Mouse (Mus musculus) G1E (cell line): Measurements from ENCODE around the gene Lipi. TPM values are rescaled to one million over a fixed set of nuclear protein-coding genes. Genes with fewer than 3 reads are reported as not detected.

Experiments used
- ATAC-seq: 2 replicates; pipeline ENCODE4 v1.8.0; 2016; ENCODE audit warnings: mild to moderate bottlenecking; ENCODE audit not compliant: insufficient number of reproducible peaks, poor library complexity, low FRiP score, severe bottlenecking; ENCODE audit errors: extremely low read depth
- DNase-seq: peaks from one replicate; pipeline ENCODE4 v3.0.0; 2012; ENCODE audit warnings: low spot score
- H3K27me3 ChIP-seq: 2 replicates; pipeline ENCODE4 v1.6.1; 2012; ENCODE audit warnings: mild to moderate bottlenecking, low read length, inconsistent platforms; ENCODE audit not compliant: insufficient read depth
- H3K36me3 ChIP-seq: replicated peaks from 2 replicates; pipeline ENCODE3; 2012; ENCODE audit warnings: mild to moderate bottlenecking, inconsistent platforms
- H3K4me1 ChIP-seq: 2 replicates; pipeline ENCODE4 v1.6.1; 2012; ENCODE audit warnings: low read depth, low read length, inconsistent platforms, mixed read lengths; ENCODE audit not compliant: insufficient read depth
- H3K4me3 ChIP-seq: 2 replicates; pipeline ENCODE4 v1.5.1; 2012; ENCODE audit warnings: low read depth, mild to moderate bottlenecking, inconsistent platforms, low read length, moderate library complexity, mixed read lengths
- H3K9me3 ChIP-seq: replicated peaks from 2 replicates; pipeline ENCODE4 v1.6.1; 2012; ENCODE audit warnings: inconsistent platforms
- CTCF ChIP-seq: IDR thresholded peaks from 2 replicates; pipeline ENCODE4 v1.5.1; 2012; ENCODE audit warnings: low read depth, low read length, inconsistent platforms, mixed read lengths
- GATA1 ChIP-seq: IDR thresholded peaks from 2 replicates; pipeline ENCODE4 v1.6.1; 2012; ENCODE audit warnings: borderline replicate concordance, low read length, inconsistent platforms, mixed read lengths
- GATA2 ChIP-seq: IDR thresholded peaks from 2 replicates; pipeline ENCODE4 v1.6.1; 2012; ENCODE audit warnings: low read depth, low read length, inconsistent platforms, borderline replicate concordance
- POLR2AphosphoS5 ChIP-seq: IDR thresholded peaks from 2 replicates; pipeline ENCODE4 v1.6.1; 2012; ENCODE audit warnings: low read depth, low read length, inconsistent platforms; ENCODE audit not compliant: insufficient replicate concordance
- TAL1 ChIP-seq: conservative IDR thresholded peaks from 2 replicates; pipeline ENCODE4 v1.6.1; 2012; ENCODE audit warnings: low read depth, low read length, inconsistent platforms, mixed read lengths
- polyA plus RNA-seq: library from polyadenylated mRNA; stranded (reverse); fragments of >175 nt; gene quantifications from 2 replicates; pipeline ENCODE4 v1.2.3, GENCODE M21; 2012
- total RNA-seq, 2 experiments: library from RNA; stranded (forward) in 1 of 2; stranded (reverse) in 1 of 2; fragments of 200-1000 nt in 1 of 2; fragments of >200 nt in 1 of 2; fragmentation: Nextera tagmentation in 1 of 2; gene quantifications; 2 replicates each; pipeline ENCODE4 v1.2.3; 2014 to 2017

Gene Lipi
- total and polyA plus RNA-seq, 3 experiments, result not detected

GRCm38 (mm10) chr16:75592671-75593500, 7.0 kb upstream of the Lipi start, which contains the start of gene Rbm11:
TSS of gene Rbm11 (plus strand) at chr16:75592844.
- Histone ChIP-seq H3K27me3 (no peaks in the 10 kb centered on the region; the same call in 1 of the 2 replicates), H3K4me1 (peaks cover 3% of the 10 kb centered on the region; the same call in 1 of the 2 replicates), H3K36me3 (no peaks in the 10 kb centered on the region), H3K4me3 (peak within 1 kb of the TSS; percentile 62; the same call in 1 of the 2 replicates), H3K9me3 (no peaks in the 10 kb centered on the region)
- peak; percentile 12 for DNase-seq
- no peak for TF ChIP-seq GATA2
- TF ChIP-seq TAL1, result no peak
- TF ChIP-seq GATA1, result no peak
- TF ChIP-seq POLR2AphosphoS5, result no peak
- no peak for TF ChIP-seq CTCF
- ATAC-seq, result 0 out of 2 replicates have a peak, but pooled peaks have one; percentile 26

DNA sequence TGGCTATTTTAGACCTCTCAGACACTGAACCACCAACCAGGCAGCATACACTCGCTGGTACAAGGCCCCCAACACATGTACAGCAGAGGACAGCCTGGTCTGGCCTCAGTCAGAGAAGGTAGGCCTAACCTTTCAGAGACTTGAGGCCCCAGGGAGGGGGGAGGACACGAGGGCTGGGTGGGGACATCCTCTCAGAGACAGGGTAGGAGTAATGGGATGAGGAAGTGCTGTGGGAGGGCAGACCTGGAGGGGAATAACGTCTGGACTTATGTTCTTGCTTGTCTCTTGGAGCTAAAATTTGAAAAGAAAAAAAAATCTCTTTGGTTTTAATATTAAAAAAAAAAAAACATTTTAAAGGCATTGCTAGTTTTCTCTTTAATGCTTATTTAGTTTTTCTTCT, 605 bp upstream of the Lipi start:
- DNase-seq (no peak), ATAC-seq (no peak)
- Histone ChIP-seq H3K36me3 (no peaks in the 10 kb centered on the region), H3K9me3 (no peaks in the 10 kb centered on the region), H3K27me3 (no peaks in the 10 kb centered on the region), H3K4me3 (no peak overlapping the region), H3K4me1 (no peaks in the 10 kb centered on the region)
- no peak for TF ChIP-seq POLR2AphosphoS5
- no peak for TF ChIP-seq GATA2
- no peak for TF ChIP-seq GATA1
- no peak for TF ChIP-seq TAL1
- no peak for TF ChIP-seq CTCF

GRCm38 (mm10) chr16:75582279-75582678, 3.6 kb downstream of the Lipi start:
- H3K4me1 ChIP-seq, result no peaks in the 10 kb centered on the region
- ATAC-seq, result no peak
- H3K9me3 ChIP-seq, result no peaks in the 10 kb centered on the region
- no peak overlapping the region for H3K4me3 ChIP-seq
- H3K36me3 ChIP-seq, result no peaks in the 10 kb centered on the region
- no peak for DNase-seq
- no peaks in the 10 kb centered on the region for H3K27me3 ChIP-seq
- TF ChIP-seq POLR2AphosphoS5 (no peak), TAL1 (no peak), GATA2 (no peak), CTCF (no peak), GATA1 (no peak)

GRCm38 (mm10) chr16:75562910-75563309, 23.0 kb downstream of the Lipi start:
- no peaks in the 10 kb centered on the region for H3K36me3 ChIP-seq
- DNase-seq (no peak), ATAC-seq (no peak)

GRCm38 (mm10) chr16:75545310-75545709, 40.6 kb downstream of the Lipi start:
- H3K9me3 ChIP-seq, result no peaks in the 10 kb centered on the region
- no peaks in the 10 kb centered on the region for H3K36me3 ChIP-seq
- no peak for TF ChIP-seq POLR2AphosphoS5
- TF ChIP-seq CTCF, result no peak
- no peak for TF ChIP-seq TAL1
- TF ChIP-seq GATA2, result no peak
- TF ChIP-seq GATA1, result no peak
- DNase-seq (no peak), ATAC-seq (no peak)
- no peaks in the 10 kb centered on the region for H3K4me1 ChIP-seq
- H3K4me3 ChIP-seq, result no peak overlapping the region
- no peaks in the 10 kb centered on the region for H3K27me3 ChIP-seq

More at GRCm38 (mm10) chr16:75562910-75563309, 23.0 kb downstream of the Lipi start:
- no peaks in the 10 kb centered on the region for H3K4me1 ChIP-seq
- H3K27me3 ChIP-seq, result no peaks in the 10 kb centered on the region
- no peaks in the 10 kb centered on the region for H3K9me3 ChIP-seq
- H3K4me3 ChIP-seq, result no peak overlapping the region
- TF ChIP-seq TAL1 (no peak), CTCF (no peak), GATA1 (no peak), GATA2 (no peak), POLR2AphosphoS5 (no peak)

DNA sequence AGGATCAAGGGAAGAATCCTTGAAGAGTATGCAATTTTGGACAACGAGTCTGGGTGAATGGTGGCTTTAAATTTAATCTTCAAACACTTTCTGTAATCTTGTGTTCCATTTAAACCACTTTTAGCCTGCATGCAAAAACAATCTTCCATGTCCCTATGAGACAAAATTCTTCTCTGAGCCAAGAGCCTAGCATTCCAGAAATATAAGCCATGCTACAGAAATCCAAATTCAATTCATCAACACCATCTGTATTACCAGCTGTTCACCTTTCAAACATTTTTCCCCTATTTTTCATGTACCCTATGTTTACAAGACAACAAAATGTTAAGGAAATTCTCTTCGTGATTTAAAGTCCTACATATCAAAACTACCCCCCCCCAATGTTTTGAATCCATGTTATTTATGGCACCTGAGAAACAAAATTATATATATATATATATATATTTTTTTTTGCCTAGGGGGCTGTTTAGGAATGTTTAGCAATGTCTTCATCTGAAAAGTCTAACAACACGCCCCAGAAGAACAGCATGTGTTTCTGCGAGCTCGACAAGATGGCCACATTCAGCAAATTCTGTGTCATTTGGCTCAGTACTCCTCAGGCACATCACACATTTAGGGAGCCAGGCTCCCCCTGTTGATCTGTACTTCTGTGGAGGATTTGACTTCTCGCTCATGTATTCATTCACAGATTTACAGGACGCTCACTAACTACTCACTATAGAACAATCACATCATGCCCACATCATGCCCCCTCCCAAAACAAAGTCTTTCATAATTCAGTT, 47.9 kb downstream of the Lipi start:
- H3K27me3 ChIP-seq, result no peaks in the 10 kb centered on the region
- no peaks in the 10 kb centered on the region for H3K9me3 ChIP-seq
- no peak overlapping the region for H3K4me3 ChIP-seq
- H3K36me3 ChIP-seq, result no peaks in the 10 kb centered on the region
- H3K4me1 ChIP-seq, result no peaks in the 10 kb centered on the region
- no peak for ATAC-seq
- DNase-seq, result no peak
- no peak for TF ChIP-seq GATA2
- TF ChIP-seq POLR2AphosphoS5, result no peak
- TF ChIP-seq CTCF, result no peak
- no peak for TF ChIP-seq TAL1
- no peak for TF ChIP-seq GATA1
